Mouse (Mus musculus): Measurements from ENCODE around the gene Tspyl4. TPM values are rescaled to one million over a fixed set of nuclear protein-coding genes. Genes with fewer than 3 reads are reported as not detected.
"Not testable (repeated sequence)": the region's sequence is repeated elsewhere in the genome, so short reads cannot be mapped to it uniquely, and the experiment has no call there.

Gene Tspyl4
- total RNA-seq (2021): 10 to 100 TPM; 12.3 to 13.6 TPM

DNA sequence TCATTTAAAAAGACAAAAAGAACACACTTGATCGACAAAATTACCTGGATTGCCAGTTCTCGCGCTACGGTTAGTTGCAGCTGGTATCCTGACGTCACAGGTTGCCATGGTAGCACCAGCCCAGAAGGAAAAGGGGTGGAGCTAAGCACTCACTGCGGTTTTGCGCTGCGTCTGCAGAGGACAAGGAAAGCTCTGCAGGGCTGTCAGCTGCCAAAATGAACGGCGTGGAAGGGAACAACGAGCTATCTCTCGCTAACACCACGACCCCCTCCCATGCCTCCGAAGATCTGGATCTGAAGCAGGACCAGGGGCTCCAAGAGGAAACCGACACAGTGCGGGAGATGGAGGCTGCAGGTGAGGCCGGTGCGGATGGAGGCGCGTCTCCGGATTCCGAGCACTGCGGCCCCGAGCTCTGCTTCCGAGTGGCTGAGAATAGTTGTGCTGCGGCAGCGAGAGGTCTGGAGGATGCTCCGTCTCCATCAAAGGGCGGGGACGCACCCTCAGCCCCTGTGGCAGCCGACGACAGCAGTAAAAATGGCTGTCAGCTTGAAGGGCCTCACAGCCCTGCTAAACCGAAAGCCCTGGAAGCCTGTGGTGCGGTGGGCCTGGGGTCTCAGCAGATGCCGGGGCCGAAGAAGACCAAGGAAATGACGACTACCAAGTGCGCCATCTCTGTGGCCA, at the start of gene Tspyl4:
TSS of gene Tspyl4 (plus strand) at position 144 of the 681 bp plus-strand sequence.
- intact Hi-C loops (cut with DNase I): loop anchor here (2.0 kb wide), 1 partner anchor 15 kb away; the partner anchor contains the start of gene Tspyl1
- peak; percentile 94 for DNase-seq

DNA sequence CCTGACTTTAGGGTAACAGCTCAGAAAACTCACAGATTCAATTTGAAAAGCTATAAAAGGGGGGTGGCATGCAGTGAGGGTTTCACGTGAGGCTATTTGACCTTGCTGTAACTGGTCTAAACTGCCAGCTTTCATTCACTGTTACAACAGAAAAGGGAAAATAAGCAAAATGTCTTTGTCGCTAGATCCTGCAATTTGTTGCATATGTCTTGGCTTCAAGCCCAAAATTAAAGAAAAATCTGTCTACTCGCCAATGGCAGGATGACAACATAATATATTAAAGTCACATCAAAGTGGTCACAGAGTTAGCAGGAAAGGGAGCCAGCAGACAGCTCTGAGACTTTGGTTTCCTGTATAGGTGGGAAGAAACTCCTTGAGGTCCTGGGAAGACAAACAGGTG, 49.5 kb upstream of the Tspyl4 start:
- no peak for DNase-seq
- intact Hi-C loops (cut with DNase I): no loop called here

DNA sequence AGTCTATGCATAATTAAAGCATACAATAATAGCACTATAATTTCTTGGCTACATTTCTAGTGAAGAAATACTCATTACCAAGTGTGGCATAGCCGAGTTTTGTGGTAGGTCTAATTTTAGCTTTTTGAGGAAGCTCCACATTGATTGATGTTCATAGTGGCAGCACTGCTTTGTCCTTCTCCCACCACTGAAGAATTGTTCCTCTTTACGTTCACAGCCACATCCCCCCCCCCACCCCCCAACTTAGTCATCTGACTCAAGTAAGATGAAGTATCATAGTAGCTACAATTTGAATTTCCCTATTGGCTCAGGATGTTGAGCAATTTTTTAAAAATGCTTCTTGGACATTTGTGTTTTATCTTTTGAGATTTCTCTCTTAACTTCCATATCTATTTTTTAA, 47.6 kb upstream of the Tspyl4 start:
- no peak for DNase-seq
- intact Hi-C loops (cut with DNase I): no loop called here

DNA sequence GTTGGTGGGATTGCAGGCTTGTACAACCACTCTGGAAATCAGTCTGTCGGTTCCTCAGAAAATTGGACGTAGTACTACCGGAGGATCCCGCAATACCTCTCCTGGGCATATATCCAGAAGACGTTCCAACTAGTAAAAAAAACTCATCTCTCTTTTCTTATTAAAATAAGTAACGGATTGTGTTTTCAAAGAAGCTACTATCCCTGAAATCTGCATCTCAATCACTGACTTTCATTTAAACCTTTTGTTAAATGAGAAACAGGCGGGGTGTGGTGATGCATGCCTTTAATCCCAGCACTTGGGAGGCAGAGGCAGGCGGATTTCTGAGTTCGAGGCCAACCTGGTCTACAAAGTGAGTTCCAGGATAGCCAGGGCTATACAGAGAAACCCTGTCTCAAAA, 44.4 kb upstream of the Tspyl4 start:
- intact Hi-C loops (cut with DNase I); DNase-seq: not testable (repeated sequence)

DNA sequence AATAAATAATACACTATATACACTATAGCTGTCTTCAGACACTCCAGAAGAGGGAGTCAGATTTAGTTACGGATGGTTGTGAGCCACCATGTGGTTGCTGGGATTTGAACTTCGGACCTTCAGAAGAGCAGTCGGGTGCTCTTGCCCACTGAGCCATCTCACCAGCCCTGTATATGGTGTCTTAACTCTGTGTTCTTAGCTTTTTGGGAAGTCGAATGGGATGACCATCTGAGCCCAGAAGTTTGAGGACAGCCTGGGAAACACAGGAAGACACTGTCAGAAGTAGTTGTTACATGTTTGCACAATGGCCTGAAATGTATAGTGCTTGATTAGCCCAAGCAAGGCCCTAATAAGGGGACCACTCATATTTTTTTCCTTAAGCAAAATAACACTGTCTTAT, 32.1 kb upstream of the Tspyl4 start:
- DNase-seq: no peak
- intact Hi-C loops (cut with DNase I): no loop called here

DNA sequence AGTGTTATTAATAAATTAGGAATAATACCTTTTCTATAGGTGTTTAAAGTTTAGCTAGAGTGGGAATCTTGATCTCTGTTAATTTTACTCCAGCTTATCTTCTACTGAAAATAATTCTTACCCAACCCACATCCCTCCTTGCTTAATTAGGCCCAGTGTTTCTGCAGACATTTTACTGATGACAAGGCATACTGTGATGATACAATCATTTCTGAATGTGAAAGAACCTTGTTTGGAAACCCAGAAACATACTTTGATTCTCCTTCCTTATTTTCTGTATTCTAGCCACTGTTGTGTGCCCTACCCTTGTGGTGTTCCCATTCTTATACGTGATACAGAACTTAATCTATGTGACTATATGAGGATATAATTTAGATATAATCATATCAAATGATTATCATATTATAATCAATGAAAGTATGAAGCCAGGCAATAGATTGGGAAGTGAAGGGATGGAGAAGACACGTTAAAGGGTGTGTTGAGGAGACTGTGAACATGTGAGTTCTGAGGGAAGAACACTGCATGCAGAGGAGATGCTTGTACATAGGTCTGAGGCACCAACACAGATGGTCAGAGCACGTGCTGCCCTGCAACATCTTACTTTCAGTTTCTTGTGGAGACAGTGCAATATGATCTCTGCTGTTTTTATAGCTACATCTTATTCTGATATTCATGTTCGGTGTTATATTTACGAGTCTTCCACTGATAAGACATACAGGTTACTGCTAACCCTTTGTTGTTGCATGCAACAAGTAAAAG, 29.8 kb upstream of the Tspyl4 start:
- DNase-seq: no peak
- intact Hi-C loops (cut with DNase I): no loop called here

DNA sequence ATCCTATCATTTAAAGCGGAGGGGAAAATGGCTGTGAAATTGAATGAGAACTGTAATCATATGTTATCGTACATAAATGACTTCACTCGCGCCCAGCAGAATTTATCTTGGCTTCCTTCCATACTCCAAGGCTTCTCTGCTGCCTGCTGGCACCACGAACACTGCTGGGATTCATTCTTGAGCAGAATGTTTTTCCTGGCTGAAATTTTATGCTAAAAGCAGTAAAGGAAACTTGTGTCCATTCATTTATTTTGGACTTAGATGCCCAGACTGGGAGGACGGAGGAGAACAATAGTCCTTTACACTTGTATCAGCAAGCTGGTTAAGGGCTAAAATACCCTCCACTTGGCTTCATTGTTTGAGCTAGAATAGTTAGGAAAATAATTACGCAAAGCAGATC, 25.6 kb upstream of the Tspyl4 start:
- peak; percentile 40 to 45 for DNase-seq
- intact Hi-C loops (cut with DNase I): no loop called here

DNA sequence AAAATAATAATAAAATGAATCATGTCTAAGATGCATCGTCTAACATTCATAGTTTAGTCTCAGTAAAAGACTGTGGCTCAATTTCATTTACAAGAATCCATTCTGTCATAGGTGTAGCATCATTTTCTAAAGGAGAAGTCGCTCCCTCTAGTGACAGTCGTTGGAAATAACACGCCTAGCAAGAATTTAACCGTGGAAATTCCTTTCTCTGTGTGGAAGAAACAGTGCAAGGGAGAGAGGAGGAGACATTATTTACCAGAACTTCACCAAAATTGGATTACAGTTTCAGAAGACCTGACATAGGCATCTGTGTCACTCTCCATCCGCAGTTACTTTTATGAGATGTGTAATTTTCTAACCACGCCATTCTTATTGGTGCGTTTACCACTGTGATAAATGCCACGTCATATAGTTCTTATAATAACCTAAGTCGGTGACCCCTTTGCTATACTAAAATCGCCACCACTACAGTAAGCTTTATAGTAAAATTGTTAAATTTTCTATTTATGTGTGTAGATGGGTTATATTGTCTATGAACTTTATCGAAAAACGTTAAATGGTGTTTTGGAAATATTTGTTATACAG, 16.6 kb upstream of the Tspyl4 start:
- peak; percentile 70 to 75 for DNase-seq
- intact Hi-C loops (cut with DNase I): loop anchor here (2.0 to 5.0 kb wide), 6 partner anchors 47 to 263 kb away; partner anchors contain the start of genes Calhm5, Dse and Rwdd1

DNA sequence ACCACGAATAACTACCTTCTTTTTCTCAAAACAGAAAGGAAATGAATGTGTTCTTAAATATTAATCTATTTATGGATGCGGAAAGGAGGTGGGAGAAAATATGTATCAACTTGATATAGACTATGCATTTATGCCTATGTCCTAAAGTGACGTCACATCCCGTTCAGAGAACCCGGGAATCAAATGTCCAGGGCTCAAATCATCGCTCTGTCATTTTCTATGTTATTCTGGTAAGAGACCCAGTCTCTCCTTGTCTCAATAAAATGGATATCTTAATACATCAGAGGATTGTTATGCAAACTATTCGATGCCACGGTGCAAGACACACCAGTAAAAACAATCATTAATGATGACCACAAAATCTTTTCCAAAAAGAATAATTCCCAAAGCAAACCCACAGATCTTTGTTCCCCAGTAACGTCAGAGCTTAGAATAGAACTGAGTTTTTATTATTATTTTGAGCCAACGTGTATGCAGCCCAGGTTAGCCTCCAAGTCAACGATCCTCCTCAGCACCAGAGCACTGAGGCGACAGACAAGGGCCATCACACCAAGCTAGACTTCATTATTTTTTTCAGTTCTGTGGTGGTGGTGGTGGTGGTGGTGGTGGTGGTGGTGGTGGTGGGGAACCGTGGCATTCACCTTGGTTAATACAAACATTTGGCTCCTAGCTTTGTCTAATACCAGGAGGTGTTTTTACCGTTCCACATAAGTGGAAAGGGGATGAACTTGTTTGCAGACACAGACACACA, 15.9 kb upstream of the Tspyl4 start:
- DNase-seq: peak; percentile 16 to 24
- intact Hi-C loops (cut with DNase I): loop anchor here (2.0 to 5.0 kb wide), 6 partner anchors 46 to 264 kb away; partner anchors contain the start of genes Calhm5, Dse and Rwdd1

DNA sequence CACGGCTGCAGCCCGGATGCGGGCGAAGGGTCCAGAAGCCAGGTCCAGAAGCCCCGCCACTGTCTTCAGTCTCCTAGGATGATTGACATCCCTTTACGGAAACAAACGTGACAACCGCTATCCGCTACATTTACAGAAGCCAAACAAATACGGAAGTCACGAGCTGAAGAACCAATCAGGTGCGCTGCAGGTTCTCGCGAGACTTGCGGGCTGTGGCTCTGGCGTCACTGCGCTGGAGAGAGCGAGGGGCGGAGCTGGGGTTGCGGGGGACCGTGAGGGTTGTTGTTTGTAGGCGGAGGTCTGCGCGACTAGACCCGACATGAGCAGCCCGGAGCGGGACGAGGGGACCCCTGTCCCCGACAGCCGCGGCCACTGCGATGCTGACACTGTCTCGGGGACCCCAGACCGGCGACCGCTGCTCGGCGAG, 15.3 kb upstream of the Tspyl4 start, which contains the start of gene Tspyl1:
TSS of gene Tspyl1 (plus strand) at position 229 of the 427 bp plus-strand sequence.
- intact Hi-C loops (cut with DNase I): loop anchor here (2.0 to 5.0 kb wide), 7 partner anchors 15 to 265 kb away; partner anchors contain the start of genes Calhm5, Dse, Rwdd1 and Tspyl4
- DNase-seq: peak; percentile 98 to 99

DNA sequence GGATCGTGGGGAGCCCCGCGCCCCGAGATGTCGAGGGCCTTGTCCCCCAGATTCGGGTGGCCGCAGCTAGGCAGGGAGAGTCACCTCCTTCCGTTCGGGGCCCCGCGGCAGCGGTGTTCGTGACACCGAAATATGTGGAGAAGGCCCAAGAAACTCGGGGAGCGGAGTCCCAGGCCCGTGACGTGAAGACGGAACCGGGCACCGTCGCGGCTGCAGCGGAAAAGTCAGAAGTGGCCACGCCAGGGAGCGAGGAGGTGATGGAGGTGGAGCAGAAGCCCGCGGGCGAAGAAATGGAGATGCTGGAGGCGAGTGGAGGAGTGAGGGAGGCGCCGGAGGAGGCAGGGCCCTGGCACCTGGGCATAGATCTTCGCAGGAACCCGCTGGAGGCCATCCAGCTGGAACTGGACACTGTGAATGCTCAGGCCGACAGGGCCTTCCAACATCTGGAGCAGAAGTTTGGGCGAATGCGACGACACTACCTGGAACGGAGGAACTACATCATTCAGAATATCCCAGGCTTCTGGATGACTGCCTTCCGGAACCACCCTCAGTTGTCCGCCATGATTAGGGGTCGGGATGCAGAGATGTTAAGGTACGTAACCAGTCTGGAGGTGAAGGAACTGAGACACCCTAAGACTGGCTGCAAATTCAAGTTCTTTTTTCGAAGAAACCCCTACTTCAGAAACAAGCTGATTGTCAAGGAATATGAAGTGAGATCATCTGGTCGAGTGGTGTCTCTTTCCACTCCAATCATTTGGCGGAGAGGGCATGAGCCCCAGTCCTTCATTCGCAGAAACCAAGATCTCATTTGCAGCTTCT, 14.6 kb upstream of the Tspyl4 start:
- intact Hi-C loops (cut with DNase I): loop anchor here (2.0 to 5.0 kb wide), 5 partner anchors 14 to 265 kb away; partner anchors contain the start of genes Calhm5, Rwdd1 and Tspyl4
- peak; percentile 73 to 78 for DNase-seq

DNA sequence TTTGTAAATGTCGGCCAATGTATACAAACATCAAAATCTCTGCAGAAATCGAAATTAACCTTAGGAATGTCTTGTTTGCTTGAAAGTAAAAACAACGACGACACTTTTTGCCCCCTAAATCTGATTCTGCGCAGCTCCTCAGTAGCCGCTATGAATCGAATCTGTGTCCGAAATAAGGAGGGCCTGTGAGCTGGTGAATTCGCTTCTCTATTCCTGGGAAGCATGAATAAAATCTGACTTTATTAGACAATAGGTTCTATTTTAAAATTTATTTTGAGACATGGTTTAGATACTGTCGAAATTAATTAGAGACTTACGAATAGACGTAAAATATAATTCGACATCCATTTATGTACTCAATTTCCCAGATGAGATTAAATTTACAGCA, 337 bp upstream of the Tspyl4 start:
- intact Hi-C loops (cut with DNase I): loop anchor here (2.0 kb wide), 1 partner anchor 14 kb away; the partner anchor contains the start of gene Tspyl1
- no peak for DNase-seq

DNA sequence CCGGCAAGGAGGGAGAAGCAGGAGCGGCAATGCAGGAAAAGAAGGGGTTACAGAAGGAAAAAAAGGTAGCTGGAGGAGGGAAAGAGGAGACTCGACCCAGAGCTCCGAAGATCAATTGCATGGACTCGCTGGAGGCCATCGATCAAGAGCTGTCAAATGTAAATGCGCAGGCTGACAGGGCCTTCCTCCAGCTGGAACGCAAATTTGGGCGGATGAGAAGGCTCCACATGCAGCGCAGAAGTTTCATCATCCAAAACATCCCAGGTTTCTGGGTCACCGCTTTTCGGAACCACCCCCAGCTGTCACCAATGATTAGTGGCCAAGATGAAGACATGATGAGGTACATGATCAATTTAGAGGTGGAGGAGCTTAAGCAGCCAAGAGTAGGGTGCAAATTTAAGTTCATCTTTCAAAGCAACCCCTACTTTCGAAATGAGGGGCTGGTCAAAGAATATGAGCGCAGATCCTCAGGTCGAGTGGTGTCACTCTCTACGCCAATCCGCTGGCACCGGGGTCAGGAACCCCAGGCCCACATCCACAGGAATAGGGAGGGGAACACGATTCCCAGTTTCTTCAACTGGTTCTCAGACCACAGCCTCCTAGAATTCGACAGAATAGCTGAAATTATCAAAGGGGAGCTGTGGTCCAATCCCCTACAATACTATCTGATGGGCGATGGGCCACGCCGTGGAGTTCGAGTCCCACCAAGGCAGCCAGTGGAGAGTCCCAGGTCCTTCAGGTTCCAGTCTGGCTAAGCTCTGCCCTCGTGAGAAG, 925 bp downstream of the Tspyl4 start:
- peak; percentile 12 to 18 for DNase-seq
- intact Hi-C loops (cut with DNase I): loop anchor here (2.0 kb wide), 1 partner anchor 15 kb away; the partner anchor contains the start of gene Tspyl1

DNA sequence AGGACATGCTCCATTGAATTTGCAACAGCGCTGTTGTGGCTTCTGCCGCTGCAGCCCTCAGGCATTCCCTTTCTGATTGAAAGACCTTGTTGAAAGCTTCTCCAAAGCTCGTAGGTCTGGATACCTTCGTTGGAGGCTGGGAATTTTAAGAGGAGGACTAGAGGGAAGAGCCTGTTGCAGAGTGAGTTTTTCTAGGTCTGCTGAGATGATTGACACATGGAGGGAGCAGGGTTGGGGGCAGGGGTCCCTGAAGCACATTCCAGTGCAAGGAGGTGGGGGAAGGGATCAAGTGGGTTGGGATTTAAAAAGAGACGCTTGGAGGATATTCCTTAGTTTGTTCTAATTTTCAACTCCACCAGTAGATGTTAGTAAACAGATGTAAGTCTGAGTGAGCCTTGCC, 3.1 kb downstream of the Tspyl4 start:
- peak in 1 of 2 experiments; percentile 6 for DNase-seq
- intact Hi-C loops (cut with DNase I): no loop called here

DNA sequence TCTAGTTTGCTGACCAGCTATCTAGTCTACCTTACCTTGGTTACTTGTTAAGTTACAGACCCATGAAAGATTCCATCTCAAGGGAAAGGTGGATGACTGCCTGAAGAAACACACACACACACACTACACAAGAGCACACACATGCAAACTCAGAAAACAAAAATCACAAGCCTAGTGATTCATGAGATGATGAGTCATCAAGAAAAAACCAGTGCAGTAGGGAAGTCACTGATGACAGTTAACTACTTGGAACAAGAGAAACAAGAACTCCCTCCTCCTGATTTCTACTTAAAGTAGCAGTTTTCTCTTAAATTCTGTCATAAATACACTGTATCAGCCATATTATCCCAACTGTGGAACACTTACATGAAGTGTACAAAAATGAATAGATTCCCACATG, 9.8 kb downstream of the Tspyl4 start:
- intact Hi-C loops (cut with DNase I): no loop called here
- DNase-seq: no peak

DNA sequence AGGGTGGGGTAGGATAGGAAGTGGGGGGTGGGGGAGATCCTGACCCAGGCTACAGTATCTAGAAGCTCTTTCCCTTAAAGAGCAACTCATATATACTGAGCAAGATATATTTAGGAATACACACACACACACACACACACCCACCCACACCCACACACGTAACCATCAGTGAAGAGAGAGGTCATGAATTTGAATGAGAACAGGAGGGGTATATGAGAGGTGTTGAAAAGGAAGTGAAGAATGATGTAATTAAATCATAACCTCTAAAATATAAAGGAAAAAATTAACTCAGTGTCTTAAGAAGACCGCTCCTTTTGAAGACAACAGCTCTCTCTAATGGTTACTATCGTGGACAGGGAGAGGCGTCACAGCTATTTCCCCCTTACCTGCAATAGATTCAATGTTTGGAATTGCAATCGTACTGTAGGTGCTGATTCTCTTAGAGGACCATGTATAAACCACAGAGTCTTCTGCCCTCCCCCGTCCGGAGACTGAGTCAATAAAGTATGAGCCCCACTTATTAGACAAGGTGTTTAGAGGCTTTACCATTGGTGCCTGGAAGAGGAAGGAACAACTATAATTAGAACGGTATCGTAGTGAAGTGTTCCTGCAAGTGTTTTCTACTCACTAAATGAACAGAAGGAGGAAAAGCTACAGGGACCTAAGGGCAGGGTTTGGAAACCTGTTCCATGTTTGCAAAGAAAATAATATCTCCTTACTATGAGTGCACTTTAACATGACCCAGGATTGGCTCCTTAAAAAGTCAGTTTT, 12.9 kb downstream of the Tspyl4 start:
- DNase-seq: no peak
- intact Hi-C loops (cut with DNase I): no loop called here

DNA sequence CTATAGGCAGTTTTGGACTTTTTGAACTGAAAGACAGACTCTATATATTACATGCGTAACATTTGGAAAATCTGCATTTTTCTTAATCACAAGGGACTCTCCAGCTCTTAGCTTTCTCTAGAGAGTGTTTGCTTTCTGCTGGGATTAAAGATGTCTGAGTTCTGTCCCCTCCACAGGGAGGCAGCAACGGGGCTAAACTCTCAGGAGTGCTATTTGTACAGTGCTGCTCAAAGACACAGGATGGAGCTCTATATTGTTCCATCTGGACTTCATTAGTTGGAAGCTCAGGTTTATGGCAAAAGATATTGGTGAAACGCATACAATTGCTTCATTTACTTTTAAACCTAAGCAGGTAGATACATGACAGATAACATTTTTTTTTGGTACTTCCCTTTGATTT, 15.3 kb downstream of the Tspyl4 start:
- DNase-seq: no peak
- intact Hi-C loops (cut with DNase I): no loop called here

All from heart, postnatal 10 days (tissue).